In the genomic region with DNA sequence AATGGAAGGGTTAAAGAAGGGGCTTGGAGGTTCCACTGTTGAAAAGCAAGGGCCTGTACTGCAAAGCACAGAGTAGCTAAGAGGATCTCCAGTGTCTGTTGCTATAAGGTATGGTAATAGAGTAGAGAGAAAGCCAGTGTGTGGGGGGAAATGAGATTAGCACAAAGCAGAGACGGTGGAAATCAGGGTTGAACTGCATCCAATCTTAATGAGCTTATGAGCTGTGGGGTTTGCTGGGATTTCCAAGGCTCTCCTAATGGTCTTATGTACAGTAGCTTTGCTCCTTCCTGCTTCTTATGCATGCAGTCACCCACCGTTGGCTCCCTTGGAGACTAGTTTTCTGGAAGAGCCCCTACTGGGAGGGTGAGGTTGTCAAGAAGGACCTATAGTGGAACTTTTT, we compare ENCODE assay signal across 20 mouse cellular contexts.
DNase-seq lines count a peak whose midpoint lies in the region; ATAC-seq and TF ChIP-seq lines count a peak whose summit lies in the region.
"Had no signal": no experiment of that assay in that cellular context is flagged by ENCODE, and none has a peak within 500 bp of the region (broad histone marks: within the 10 kb centered on the region; RNA-seq: fewer than 3 reads in every experiment).

No protein-coding gene starts in this region.

- H3K9me3 ChIP-seq in lung, embryonic 16.5 days (ENCODE audit: control insufficient read depth, low read length), result no peaks in the 10 kb centered on the region
- no peaks in the 10 kb centered on the region for H3K9me3 ChIP-seq in heart, embryonic 11.5 days (replicated peaks; ENCODE audit: control insufficient read depth, low read length)
- H3K9me3 ChIP-seq: G1E; heart, embryonic 10.5 days; hindbrain, embryonic 12.5 days; hindbrain, embryonic 15.5 days had no signal

- no peak overlapping the region for H3K4me2 ChIP-seq in lung, embryonic 16.5 days (ENCODE audit: low read depth, low read length)
- no peak overlapping the region for H3K4me2 ChIP-seq in heart, embryonic 11.5 days
- H3K4me2 ChIP-seq: hindbrain, embryonic 12.5 days; hindbrain, embryonic 15.5 days had no signal

- no peak overlapping the region for H3K9ac ChIP-seq in lung, embryonic 16.5 days (ENCODE audit: low read length)
- no peak overlapping the region for H3K9ac ChIP-seq in heart, embryonic 11.5 days (ENCODE audit: low read depth, low read length)
- H3K9ac ChIP-seq: forebrain, postnatal 0 days; hindbrain, embryonic 12.5 days; hindbrain, embryonic 15.5 days had no signal

- 75% methylated on average over 2 of the region's 2 CpGs for WGBS in lung, embryonic 16.5 days
- 89% methylated on average over 2 of the region's 2 CpGs for WGBS in heart, embryonic 11.5 days (ENCODE audit: insufficient replicate concordance)

- no peak for DNase-seq in frontal cortex, postnatal 36 days (ENCODE audit: low spot score in 2 of 2)
- DNase-seq in lung, postnatal 10 days, result no peak
- DNase-seq in brain, embryonic 14.5 days (ENCODE audit: low read depth), result peak; percentile 6
- no peak for DNase-seq in right cerebral cortex, postnatal 10 days (ENCODE audit: low spot score in 2 of 2)
- DNase-seq: adrenal gland, postnatal 14 days; cerebellum, adult 9-10 months; cerebellum, postnatal 14 days; forebrain, postnatal 0 days; gastrocnemius, postnatal 10 days; gastrocnemius, postnatal 36 days; heart, adult 2 months had no signal

- ATAC-seq in frontal cortex, adult (ENCODE audit: low TSS enrichment), result peak; percentile 47; the same call in 1 of the 2 replicates
- no peak for ATAC-seq in lung, embryonic 16.5 days (ENCODE audit: low read depth)
- ATAC-seq in heart, embryonic 11.5 days (replicated peaks; ENCODE audit: insufficient number of reproducible peaks, low FRiP score, low TSS enrichment), result no peak
- ATAC-seq: forebrain, embryonic 14.5 days; forebrain, postnatal 0 days had no signal

- peaks cover 5% of the 10 kb centered on the region; the same call in 1 of the 2 replicates for H3K4me1 ChIP-seq in lung, embryonic 16.5 days (replicated peaks; ENCODE audit: control insufficient read depth, insufficient read depth, low read length)
- H3K4me1 ChIP-seq in heart, embryonic 11.5 days (ENCODE audit: control insufficient read depth, insufficient read depth, low read length), result no peaks in the 10 kb centered on the region
- H3K4me1 ChIP-seq: heart, embryonic 10.5 days; hindbrain, embryonic 12.5 days; hindbrain, embryonic 15.5 days had no signal

- TF ChIP-seq POLR2A in brain, embryonic 14.5 days (IDR thresholded peaks at IDR 0.05; ENCODE audit: borderline replicate concordance, extremely low read depth, insufficient read depth, insufficient read length, poor library complexity, severe bottlenecking), result no peak

- peaks cover 69% of the 10 kb centered on the region for H3K36me3 ChIP-seq in lung, embryonic 16.5 days (ENCODE audit: control insufficient read depth, insufficient read depth, low read length)
- H3K36me3 ChIP-seq in heart, embryonic 11.5 days (ENCODE audit: control insufficient read depth, insufficient read depth, low read length), result peaks cover 71% of the 10 kb centered on the region

- H3K27ac ChIP-seq in lung, embryonic 16.5 days (ENCODE audit: low read length), result peak overlapping the region; percentile 69
- H3K27ac ChIP-seq in heart, embryonic 11.5 days (ENCODE audit: low read depth, low read length), result no peak overlapping the region
- H3K27ac ChIP-seq: heart, adult 2 months; heart, embryonic 10.5 days; hindbrain, embryonic 12.5 days; hindbrain, embryonic 15.5 days had no signal

- TF ChIP-seq CTCF in brain, embryonic 14.5 days (IDR thresholded peaks at IDR 0.05; ENCODE audit: borderline replicate concordance, extremely low read depth, insufficient read depth, insufficient read length), result no peak

- H3K4me3 ChIP-seq in lung, embryonic 16.5 days (ENCODE audit: low read length), result no peak overlapping the region
- H3K4me3 ChIP-seq in heart, embryonic 11.5 days (ENCODE audit: low read depth, low read length), result no peak overlapping the region
- H3K4me3 ChIP-seq: heart, adult 2 months; heart, embryonic 10.5 days; hindbrain, embryonic 12.5 days; hindbrain, embryonic 15.5 days had no signal

- no peaks in the 10 kb centered on the region for H3K27me3 ChIP-seq in lung, embryonic 16.5 days (ENCODE audit: control insufficient read depth, insufficient read depth, low read depth, low read length)
- H3K27me3 ChIP-seq in heart, embryonic 11.5 days (ENCODE audit: control insufficient read depth, insufficient read depth, low read length), result no peaks in the 10 kb centered on the region
- H3K27me3 ChIP-seq: CH12.LX; hindbrain, embryonic 12.5 days; hindbrain, embryonic 15.5 days had no signal
